Mouse (Mus musculus) left cerebral cortex, postnatal 4 days (tissue): ENCODE data around the gene Oxa1l. TPM values are rescaled to one million over a fixed set of nuclear protein-coding genes. Genes with fewer than 3 reads are reported as not detected.
"Not testable (repeated sequence)": the region's sequence is repeated elsewhere in the genome, so short reads cannot be mapped to it uniquely, and the experiment has no call there.

Experiments used
- DNase-seq: peaks from one replicate; pipeline ENCODE4 v3.0.0-alpha.2; 2022
- intact Hi-C: fragments of 180-260 bp; cut with DNase I; formaldehyde crosslinking; loops from one replicate; pipeline ENCODE4 v1.15.1; 2025
- total RNA-seq, 2 experiments: library from RNA; stranded (reverse); gene quantifications; 2 replicates each; pipeline ENCODE4 v1.2.3; 2021

Gene Oxa1l
- 10 to 100 TPM; 56.8 to 64.1 TPM for total RNA-seq

DNA sequence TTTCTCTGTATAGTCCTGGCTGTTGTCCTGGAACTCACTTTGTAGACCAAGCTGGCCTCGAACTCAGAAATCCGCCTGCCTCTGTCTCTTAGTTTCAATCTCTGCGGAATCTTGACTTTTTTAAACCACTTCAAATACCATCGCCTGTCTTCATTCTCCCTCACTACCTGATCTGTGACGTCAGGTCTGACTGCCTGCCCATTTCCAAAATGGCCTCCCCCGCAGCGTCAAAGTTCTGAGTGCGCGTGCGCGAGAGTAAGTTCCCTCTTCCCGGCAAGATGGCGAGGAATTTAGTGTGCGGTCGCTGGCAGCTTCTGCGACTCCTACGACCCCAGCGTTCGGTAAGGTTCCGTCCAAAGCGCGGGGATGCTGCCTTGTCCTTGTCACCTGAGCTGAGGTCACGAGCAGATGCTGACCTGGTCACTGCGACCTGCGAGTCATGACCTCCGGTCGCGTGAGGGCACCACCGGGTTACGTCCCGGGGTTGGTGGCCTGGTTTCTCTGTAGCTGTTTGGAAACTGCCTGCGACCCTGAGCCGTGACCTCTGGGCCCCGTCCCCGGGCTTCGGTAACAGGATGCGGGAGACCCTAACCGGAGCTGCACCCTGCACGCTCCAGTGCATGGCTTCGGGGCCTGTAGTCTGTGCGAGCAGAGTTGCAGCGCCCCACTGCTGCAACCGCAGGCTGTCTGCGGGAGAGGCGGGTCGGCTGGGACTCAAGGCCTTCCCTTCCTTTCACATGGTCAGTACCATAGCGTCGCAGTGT lies at the start of gene Oxa1l:
TSS of gene Oxa1l (plus strand) at position 258 of the 764 bp plus-strand sequence.
- peak; percentile 97 for DNase-seq
- intact Hi-C loops: loop anchor here (10.0 kb wide), 1 partner anchor 106 kb away; the partner anchor contains the start of genes Abhd4 and Dad1

GRCm38 (mm10) chr14:54311763-54312162 lies 48.9 kb upstream of the Oxa1l start:
- no peak for DNase-seq
- intact Hi-C loops: no loop called here

DNA sequence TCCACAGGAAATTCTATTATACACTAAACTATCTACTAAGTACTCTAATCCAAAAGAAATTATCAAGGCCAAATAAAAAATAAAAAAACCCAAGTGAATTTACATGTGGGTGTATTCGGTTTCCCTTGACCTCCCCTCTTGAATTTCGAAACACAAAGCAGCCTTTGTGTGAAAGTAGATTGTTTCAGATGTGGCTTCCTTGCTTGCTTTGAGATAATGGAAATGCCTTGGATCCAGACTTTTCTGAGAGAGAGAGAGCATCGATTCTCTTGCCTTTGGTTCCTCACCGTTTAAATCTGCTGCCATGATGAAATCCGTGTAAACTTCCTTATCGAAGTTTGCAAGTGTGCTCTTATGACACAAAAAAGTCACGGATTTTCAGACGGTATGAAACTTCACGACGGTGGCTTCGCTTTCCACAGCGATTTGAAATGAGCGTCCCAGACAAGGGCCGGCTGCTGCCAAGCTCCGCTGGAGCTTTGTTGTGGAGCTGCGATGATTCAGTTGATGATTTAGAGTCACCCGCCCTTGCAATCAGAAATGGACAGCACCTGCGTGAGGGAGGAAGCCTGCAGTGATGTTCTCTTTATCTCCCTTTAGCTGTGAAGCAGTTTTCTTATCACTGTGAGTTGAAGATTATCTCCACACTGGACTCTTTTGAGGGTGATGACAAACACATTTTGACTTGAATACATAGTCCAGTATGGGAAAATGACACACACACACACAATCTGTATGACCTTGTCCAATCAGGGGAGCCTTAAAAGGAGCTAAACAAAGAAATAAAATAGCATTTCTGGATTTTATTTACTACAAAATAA lies 38.9 kb upstream of the Oxa1l start:
- DNase-seq: no peak
- intact Hi-C loops: no loop called here

GRCm38 (mm10) chr14:54324486-54324885 lies 36.1 kb upstream of the Oxa1l start:
- intact Hi-C loops: no loop called here
- no peak for DNase-seq

- intact Hi-C loops: no loop called here
- no peak for DNase-seq
These were observed 32.1 kb upstream of the Oxa1l start for GRCm38 (mm10) chr14:54328548-54328947.

GRCm38 (mm10) chr14:54329201-54329600 lies 31.4 kb upstream of the Oxa1l start:
- DNase-seq: no peak
- intact Hi-C loops: no loop called here

- intact Hi-C loops: no loop called here
- no peak for DNase-seq
These were observed 29.5 kb upstream of the Oxa1l start for GRCm38 (mm10) chr14:54331178-54331577.

DNA sequence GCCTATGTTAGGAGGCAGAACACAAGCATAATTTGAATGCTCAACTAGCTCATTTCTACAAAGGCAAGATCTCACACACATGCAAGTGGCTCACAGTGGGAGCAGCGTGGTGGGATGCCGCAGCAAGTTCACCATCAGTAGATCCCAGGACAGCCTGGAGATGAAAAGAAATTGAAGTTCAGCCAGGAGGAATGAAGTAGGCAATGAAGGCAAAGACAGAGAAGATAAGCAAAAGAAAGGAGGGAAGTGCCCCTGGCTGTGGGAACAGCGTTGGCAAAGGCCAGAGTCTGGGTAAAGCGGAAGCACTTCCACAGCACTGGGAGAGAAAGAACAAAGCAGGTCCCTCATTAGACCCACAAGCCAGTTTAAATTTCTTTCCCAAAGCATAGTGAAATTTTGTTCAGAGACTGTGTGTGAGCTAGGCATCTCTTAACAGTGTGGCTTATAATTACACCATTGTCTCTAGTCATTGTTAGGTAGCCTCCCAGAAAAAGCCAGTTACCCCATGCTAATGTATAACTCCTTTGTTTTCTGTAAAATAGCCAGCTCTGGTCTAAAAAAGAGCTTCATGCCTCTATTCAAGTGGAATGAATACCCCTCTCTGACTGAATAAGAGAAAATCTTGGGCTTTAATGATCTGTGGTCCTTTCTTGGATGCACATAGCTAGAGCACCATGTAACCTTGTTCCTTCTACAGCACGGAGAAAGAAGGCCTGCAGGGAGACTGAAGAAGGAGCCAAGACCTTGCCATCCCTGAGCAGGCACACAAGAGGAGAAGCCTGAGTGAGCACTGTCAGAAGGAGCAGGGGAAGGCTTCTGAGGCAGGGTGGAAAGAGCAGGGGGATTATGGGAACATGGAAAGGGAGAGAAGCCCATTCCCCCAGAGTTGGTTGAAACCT lies 28.2 kb upstream of the Oxa1l start:
- no peak for DNase-seq
- intact Hi-C loops: no loop called here

GRCm38 (mm10) chr14:54333452-54334189 lies 27.0 kb upstream of the Oxa1l start:
- peak; percentile 30 for DNase-seq
- intact Hi-C loops: no loop called here

DNA sequence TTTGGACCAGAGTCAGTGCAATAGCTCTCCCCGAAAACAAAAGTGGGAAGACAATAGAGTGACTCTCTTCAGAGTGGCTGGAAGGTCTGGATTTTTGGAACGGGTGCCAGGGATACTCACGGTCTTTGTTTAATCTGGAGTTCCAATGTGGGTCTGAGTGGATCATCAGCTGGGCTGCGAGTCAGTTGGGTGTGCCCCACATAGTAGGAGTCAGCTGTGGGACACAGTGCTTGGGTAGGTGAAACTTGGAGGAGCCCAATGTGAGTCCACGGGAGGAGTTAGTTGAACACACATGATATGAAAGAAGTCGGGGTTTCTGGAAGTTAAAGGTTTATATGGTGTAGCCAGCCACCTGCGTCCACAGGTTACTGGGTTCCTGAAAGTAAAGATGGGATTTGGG lies 19.8 kb upstream of the Oxa1l start:
- no peak for DNase-seq
- intact Hi-C loops: no loop called here

DNA sequence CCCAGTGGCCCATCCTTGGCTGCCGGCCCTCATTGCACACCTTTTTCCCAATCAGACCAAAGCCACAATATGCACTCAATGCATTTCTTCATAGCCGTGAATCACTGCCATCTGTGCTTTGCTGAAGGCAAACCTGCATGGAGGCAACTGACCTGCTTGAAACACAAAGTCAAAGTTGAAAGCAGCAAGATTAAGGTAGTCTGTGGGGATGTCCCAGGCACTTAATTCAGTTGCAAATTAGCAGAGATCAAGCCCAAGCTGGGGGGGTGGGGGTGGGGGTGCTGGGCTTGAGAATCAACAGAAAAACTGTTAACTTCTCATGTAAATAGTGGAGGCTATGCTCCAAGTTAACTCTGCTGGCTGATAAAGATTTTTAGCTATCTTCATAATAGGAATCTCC lies 18.8 kb upstream of the Oxa1l start:
- intact Hi-C loops, DNase-seq: not testable (repeated sequence)

GRCm38 (mm10) chr14:54350773-54351541 lies 9.7 kb upstream of the Oxa1l start:
- intact Hi-C loops, DNase-seq: not testable (repeated sequence)

- intact Hi-C loops: no loop called here
- DNase-seq: no peak
These were observed 8.3 kb upstream of the Oxa1l start for GRCm38 (mm10) chr14:54352314-54352713.

DNA sequence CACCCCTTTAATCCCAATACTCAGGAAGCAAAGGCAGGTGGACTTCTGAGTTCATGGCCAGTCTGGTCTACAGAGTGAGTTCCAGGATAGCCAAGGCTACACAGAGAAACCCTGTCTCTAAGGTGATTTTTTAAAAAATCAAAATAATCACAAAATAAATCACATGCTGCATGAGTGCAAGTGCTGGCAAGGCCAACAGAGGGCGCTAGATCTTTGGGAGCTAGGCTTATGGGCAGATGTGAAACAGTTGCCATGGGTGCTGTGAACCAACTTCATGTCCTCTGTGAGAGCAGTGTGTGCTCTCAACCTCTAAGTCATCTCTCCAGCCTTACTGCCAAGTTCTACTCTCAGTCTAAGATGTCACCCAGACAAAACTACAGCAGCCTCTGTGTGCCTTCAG lies 6.2 kb upstream of the Oxa1l start:
- intact Hi-C loops: no loop called here
- no peak for DNase-seq

- intact Hi-C loops: loop anchor here (10.0 kb wide), 1 partner anchor 108 kb away; the partner anchor contains the start of genes Abhd4 and Dad1
- no peak for DNase-seq
These were observed 2.5 kb downstream of the Oxa1l start for GRCm38 (mm10) chr14:54363156-54363555.

- DNase-seq: no peak
- intact Hi-C loops: loop anchor here (10.0 kb wide), 1 partner anchor 110 kb away; the partner anchor contains the start of genes Abhd4 and Dad1
These were observed 4.5 kb downstream of the Oxa1l start for GRCm38 (mm10) chr14:54365026-54365645.

DNA sequence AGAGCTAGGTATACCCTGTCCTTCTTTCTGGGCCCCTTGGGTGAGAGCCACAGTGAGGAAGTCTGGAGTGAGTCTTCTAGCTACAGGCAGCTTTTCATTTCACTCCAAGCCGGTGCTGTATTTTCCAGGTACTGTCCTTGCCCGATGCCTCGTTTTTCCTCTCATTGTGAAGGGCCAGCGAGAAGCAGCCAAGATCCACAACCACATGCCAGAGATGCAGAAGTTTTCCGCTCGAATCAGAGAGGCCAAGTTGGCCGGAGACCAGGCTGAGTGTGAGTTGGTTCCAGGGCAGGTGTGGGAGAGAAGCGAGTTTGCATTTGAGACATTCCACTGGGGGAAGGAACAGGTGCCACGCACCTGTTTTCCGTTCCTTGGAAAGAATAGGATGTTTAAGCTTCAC lies 5.9 kb downstream of the Oxa1l start:
- intact Hi-C loops: loop anchor here (10.0 kb wide), 1 partner anchor 112 kb away; the partner anchor contains the start of genes Abhd4 and Dad1
- DNase-seq: no peak

- DNase-seq: no peak
- intact Hi-C loops: loop anchor here (10.0 kb wide), 1 partner anchor 113 kb away; the partner anchor contains the start of genes Abhd4 and Dad1
These were observed 6.9 kb downstream of the Oxa1l start for GRCm38 (mm10) chr14:54367429-54368060.
